Mouse (Mus musculus) G1E (cell line): ENCODE data around the gene March2.

Experiments
- CTCF ChIP-seq: IDR thresholded peaks from 2 replicates; pipeline ENCODE4 v1.5.1; 2012; ENCODE audit warnings: low read depth, low read length, inconsistent platforms, mixed read lengths
- GATA1 ChIP-seq: IDR thresholded peaks from 2 replicates; pipeline ENCODE4 v1.6.1; 2012; ENCODE audit warnings: borderline replicate concordance, low read length, inconsistent platforms, mixed read lengths
- POLR2AphosphoS5 ChIP-seq: IDR thresholded peaks from 2 replicates; pipeline ENCODE4 v1.6.1; 2012; ENCODE audit warnings: low read depth, low read length, inconsistent platforms; ENCODE audit not compliant: insufficient replicate concordance

DNA sequence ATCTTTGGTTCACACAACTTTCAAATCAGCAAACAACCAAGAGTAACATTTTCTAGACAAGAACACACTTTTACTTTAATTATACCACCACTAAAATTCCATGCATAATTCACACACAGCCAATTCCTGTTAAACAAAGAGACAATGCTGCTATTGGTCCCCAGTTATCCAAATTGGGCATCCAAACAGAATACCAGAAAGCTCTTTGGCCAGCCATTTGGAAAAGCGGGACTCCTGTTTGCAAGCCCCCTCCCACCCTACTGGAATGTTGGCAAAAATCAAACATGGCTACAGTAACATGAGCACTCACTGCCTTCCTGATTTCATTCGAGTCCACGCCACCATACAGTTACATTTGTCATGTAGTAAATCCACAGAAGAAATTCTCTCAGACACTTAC lies 48.8 kb downstream of the March2 start:
- TF ChIP-seq CTCF, result no peak
- TF ChIP-seq GATA1, result no peak
- no peak for TF ChIP-seq POLR2AphosphoS5
